Mouse (Mus musculus) liver (tissue): ENCODE data around the gene Ak9.
"Not testable (repeated sequence)": the region's sequence is repeated elsewhere in the genome, so short reads cannot be mapped to it uniquely, and the experiment has no call there.

Experiments used
- DNase-seq: peaks from one replicate; pipeline ENCODE4 v3.0.0-alpha.2; 2020; ENCODE audit warnings: mixed read lengths

Ak9 gene

DNA sequence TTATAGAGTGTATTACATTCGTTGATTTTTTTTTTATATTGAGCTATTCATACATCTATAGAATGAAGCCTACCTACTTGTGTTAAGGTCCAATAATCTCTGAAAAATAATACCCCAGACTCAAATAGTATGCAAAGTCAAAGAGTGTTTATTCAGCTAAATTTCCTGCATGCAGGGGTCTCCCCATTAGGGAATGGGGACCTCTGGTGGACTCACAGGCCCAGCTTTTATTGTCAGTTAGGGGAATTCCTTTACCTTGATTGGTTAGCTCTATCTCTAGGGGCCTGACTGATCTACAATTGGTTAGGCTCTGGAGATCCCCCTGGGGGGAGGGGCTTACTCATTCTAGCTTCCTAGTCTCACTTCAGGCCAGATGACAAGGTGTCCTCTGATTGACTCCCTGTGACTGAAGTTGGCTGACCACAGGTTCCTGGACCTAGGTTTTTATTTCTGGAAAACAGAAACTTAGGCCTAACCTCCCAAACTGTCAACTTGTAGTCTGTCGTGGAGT is 28.8 kb downstream of the Ak9 start:
- no peak for DNase-seq

DNA sequence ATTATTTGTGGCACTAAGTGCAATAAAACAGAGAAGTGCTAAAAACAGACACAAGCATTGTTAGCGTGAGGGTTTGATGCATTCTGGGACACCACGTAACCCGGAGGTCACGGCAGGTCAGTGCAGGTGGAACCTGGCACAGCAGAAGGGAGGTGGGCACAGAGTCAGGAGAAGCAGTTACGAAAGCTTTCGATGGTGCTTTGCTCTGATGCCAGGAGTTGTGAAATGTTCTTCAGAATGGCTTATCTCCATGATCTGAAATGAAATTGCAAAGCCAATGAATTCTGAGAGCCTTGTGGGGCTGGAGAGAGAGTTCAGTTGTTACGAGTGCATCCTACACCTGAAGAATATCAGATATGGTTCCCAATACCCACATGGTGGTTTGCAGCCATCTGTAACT is 37.6 kb downstream of the Ak9 start:
- no peak for DNase-seq

DNA sequence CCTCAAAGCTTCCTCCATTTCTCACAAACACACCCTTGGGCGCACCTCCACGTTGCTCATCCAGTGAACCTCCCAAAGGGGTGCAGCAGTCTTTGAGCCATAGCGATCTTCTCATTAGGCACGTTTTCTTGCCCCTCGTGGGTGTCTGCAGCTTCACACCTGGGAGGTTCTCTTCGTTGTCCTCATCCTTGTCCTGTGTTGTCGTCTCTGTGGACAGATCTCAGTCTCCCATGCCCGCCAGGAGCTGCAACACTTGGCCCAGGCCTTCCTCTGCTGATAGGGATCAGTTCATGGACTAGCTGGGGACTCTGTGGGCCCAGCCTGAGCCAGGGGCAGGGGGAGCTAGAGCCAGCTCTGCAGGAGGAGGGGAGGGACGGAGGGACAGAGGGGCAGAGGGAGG is 61.3 kb downstream of the Ak9 start:
- no peak for DNase-seq

DNA sequence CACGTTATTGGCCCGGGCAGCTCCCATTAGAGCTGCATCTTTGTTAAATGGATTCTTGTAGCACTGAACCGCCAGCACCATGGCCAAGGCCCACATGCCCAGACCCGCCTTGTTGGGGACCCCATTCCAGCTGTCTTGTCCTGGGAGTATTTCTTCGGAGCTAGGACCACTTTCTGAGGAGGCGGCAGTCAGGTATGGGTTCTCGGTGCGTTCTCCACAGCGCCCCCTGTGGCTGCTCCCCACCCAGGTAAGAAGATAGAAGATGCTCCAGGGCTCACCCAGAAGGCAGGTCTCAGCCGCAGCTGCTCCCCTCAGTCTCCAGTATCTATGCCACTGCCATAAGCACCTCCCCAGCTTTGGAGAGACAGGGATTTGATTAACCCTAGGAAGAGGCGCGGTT is 76.7 kb downstream of the Ak9 start:
- DNase-seq: no peak

DNA sequence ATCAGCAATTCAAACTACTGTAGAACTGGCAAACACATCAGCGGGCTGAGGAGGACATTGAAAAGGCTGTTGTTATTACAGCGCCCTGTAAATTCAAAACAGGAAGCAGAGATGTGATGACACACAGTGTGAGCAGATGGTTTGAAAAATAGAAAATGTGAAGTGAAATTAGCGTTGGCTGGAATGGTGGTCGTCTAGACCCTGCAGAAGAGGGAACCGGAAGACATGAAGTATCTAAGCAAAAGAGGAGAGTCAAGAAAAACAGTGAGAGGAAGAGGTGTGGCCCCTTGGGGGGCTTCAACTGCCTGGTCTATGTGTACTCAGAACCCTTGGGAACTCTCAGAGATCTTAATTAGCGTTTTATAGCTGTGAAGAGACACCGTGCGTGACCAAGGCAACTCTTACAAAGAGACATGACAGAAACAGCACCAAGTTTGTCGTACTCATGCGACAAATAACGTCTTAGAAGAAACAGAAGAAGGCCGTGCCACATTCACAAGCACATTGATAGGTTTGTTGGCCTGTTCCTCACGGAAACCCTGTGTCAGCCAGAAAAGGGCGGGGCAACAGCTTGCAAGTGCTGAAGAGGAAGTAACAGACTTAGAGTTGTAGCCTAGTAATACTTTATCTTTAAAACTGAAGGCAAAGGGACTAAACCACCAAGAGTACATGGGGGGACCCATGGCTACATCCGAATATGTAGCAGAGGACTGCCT is 81.9 kb downstream of the Ak9 start:
- DNase-seq: peak; percentile 58

DNA sequence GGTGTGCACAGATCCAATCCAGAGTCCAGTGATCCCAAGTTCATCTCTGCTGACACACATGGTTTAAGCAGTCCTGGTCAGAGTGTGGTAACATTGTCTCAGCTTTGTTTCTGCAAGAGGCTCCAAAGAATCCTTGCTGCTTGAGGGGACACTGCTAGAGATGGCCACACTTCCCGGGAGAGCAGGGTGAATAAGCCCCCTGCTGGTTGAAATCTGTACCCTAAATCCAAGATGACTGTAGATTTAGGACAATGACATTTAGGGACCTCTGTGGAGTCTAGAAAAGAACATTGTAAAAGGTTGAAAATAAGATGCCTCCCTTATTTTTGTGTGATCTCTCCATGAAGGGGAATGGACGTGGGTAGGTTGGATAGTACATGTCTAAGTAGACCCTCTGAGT is 89.8 kb downstream of the Ak9 start:
- DNase-seq: no peak

DNA sequence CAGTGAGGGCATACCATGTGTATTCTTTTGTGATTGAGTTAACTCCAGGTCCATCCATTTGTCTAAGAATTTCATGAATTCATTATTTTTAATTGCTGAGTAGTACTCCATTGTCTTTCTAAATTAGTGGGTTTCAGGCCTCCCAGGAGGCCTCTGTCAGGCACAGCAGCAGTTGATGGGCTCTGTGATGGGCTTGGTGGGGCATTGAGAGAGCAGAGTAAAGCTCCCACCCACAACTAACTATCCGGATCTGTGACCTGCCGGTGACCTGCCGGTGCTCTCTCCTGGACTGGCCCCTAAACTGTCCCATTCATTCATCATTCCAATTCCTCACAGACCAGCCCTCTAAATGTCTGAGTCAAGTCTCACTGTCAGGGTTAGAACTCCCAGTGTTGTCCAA is 97.3 kb downstream of the Ak9 start:
- DNase-seq: no peak

DNA sequence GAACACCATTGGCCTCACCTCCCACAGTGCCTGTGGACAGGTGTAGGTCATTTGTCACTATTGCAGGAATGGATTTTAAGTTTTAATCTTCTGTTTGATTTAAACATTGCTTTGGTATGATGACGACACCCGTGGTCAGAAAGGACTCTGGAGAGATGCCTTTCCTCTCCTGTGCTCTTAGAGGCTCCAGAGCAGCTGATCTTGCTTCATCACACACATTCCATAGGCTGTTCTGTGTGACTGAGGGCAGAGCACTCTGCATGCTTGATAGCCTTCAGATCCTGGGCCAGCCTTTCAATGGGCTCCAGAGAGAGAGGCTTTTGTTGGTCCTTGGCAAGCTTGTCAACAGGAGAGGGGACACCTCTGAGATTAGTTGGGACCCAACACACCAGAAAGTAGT is 99.6 kb downstream of the Ak9 start:
- no peak for DNase-seq

DNA sequence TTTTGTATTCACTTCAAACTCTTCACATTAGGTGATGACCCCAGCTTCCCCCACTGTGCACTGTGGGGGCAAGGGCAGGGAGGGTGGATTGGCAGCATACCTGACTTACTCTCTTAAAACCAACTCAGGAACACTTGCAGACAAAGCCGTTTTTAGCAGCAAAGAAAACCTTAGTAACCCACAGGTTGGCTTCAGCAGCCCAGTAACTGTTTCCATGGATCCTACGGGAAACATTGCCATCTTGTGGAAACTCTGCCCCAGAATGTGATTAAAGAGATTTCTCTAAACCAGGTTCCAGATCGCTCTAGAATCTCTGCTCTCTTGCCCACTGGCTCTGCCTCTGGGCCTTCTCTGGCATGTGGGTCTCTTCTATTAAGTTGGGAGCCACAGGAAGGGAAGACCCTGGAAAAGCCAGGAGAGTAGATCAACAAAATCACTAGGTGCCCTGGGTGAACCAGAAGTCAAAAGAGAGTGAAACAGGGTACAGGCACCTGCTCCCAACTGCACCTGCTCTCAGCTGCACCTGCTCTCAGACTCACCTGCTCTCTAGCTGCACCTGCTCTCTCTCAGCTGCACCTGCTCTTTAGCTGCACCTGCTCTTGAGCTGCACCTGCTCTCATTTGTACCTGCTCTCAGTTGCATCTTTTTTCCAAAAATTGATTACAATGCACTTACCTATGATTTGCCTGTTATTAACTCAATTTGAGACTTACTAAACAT is 100.3 kb downstream of the Ak9 start:
- DNase-seq: no peak

DNA sequence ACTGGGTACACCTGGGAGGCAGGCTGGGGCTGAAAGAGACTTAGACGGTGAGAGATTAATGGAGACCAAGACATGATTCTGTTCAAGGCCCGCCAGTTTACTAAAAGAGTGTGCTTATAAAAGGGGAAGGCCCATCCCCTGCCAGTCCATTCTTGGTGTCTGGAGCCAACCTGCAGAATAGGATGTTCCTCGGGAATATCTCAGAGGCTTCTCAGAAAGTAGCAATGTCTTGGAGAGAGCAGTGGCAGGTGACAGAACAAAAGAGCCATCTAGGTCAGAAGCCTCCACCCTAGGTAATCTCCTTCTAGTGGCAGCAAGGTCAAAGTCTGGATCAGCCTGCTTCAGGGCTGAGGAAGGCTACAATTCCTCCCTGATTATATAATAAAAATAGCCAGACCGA is 106.4 kb downstream of the Ak9 start:
- not testable (repeated sequence) for DNase-seq

DNA sequence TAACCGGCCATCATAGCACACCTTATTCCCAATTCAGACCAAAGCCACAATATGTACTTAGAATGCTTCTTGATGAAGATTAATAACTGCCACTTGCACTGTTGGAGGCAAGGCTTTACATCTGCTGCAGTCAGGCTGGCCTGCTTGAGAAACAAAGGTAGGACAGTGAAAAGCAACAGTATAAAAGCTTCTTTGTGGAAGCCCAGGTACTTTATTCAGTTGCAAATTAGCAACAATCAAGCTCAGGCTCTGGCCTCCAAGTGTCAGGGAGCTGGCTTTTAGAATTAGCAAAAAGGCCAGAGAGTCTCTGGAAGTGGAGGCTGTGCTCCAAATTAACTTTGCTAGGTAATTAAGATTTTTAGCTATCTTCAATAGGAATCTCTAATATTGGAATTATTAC is 107.0 kb downstream of the Ak9 start:
- DNase-seq: not testable (repeated sequence)

DNA sequence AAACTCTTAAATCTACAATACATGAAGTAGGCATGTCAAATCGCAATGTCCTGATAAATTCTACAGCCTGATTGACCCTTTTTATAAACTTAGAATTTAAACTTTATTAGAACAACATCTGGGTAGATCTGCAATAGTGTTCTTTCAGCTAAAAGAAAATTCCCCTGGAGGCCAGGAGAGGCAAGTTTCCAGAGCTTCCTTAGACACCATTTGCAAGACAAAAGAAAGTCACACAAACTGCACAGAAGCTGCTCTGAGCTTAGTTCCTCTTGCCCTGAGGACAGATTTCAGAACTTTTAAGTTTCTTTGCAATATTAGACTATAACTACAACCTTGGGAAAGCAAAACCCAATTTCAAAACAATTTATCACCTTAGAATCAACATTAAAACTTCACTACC is 109.7 kb downstream of the Ak9 start:
- DNase-seq: not testable (repeated sequence)

DNA sequence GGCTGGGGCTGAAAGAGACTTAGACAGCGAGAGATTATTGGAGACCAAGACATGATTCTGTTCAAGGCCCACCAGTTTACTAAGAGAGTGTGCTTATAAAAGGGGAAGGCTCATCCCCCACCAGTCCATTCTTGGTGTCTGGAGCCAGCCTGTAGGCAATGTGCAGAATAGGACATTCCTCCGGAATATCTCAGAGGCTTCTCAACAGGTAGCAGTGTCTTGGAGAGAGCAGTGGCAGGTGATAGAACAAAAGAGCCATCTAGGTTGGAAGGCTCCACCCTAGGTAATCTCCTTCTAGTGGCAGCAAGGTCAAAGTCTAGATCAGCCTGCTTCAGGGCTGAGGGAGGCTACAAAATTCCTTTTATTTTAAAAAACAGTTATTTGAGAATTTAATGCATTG is 111.6 kb downstream of the Ak9 start:
- DNase-seq: not testable (repeated sequence)

DNA sequence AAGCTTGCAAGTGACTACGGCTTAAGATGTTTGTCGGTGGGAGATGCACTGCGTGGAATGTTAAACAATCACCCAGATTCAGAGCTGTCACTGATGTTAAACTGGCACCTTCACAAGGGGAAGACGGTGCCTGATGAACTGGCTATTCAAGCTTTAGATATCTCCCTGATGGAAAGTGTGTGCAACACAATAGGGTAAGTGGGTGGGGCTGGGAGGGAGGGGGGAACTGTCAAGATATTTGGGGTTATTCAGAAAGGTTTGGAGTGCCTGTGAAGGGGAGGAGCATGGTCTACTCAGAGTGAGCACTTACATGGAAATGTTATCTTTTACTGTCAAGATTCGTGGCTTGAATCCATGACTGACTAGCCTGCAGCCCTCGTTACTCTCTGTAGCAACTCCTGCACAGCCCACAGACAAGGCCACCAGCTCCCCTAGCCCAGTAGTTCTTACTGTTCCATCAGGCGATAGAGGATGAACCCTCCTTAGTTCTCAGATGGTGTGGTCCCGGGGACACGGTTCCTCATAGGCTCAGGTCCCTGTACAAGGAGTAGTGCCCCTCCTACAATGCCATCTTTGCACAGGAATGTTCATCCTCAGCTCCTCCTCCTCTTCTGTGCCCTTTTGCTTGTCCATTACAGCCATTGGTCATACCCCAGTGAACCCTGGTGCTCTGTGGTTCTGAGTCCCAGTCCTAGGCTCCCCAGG is 116.9 kb downstream of the Ak9 start:
- DNase-seq: no peak

DNA sequence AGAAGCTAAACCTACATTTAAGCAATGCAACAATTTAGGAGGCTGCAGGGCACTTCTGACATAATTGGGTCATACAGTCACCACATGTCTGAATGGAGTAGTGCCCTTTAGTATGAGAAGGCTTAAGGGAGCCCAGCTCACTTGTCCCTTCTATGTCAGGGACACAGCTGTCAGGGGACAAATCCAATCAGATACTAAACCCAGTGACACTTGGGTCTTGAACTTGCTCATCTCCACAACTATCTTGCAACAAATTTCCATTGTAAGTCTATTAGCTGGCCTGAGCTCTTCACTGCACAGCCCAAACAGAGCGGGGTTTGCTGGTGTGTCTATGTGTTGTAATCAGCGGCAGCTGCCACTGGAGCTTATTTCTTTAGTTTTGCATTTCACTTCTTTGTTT is 119.9 kb downstream of the Ak9 start:
- no peak for DNase-seq

DNA sequence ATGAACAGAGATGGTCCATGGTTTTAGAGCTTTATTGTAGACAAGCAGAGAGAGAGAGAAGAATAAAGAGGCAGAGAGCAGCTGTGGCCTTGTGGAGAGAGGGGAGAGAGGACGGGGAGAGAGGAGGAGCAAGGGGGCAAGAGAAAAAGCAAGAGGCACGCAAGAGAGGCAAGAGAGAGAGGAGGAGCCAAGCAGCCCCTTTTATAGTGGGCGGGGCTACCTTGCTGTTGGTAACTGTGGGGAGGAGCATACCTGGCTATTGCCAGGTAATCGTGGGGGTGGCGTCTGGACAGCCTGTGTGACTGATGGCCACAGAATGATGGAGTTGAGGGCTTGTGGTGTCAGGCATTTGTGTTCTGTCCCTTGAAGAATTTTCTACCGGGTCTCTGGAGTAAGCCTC is 122.6 kb downstream of the Ak9 start:
- DNase-seq: no peak

DNA sequence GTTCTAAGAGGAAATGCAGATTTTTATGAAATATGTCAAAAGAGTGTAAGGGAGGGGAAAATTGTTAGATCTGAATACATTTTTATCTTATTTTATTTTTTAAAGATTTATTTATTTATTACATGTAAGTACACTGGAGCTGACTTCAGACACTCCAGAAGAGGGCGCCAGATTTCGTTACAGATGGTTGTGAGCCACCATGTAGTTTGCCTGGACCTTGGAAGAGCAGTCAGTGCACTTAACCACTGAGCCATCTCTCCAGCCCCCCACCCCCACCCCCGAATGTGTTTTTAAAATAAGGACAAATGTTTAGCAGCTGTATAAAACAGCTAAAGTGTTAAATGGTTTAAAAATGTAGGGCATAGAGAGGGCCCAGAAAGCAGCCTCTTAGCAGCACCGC is 130.8 kb downstream of the Ak9 start:
- peak; percentile 56 for DNase-seq

DNA sequence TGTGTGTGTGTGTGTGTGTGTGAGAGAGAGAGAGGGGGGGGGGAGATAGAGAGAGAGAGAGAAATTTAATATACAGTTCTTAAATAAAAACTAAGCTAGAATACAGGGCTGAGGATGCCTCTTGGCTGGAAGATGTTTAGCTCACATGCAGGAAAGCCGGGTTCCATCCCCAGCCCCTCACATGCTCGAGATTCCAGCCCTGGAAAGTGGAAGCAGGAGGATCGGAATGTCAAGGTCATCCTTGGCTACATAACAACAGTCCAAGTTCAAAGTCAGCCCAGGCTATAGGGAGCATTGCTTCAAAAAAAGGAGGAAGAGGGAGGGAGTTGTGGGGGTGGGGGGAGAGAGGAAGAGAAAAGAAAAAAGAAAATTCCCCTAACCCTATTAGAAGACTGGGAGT is 131.4 kb downstream of the Ak9 start:
- DNase-seq: no peak

DNA sequence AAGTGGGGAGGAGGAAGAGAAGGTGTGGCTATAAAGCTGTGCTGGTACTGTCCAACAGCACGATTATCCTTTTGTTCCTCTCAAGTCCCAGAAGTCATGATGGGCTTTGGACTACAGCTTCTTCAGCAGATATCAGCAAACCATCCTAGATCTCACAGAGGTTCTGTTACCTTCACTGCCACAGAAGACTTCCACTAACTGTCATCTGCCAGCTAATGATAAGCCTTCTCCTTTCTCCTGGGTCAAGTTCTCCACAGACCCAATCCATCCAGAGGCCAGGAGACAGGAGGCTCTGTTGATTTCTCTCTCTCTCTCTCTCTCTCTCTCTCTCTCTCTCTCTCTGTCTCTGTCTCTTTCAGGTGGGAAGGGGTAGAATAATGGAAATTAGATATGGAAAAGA is 144.4 kb downstream of the Ak9 start:
- no peak for DNase-seq

DNA sequence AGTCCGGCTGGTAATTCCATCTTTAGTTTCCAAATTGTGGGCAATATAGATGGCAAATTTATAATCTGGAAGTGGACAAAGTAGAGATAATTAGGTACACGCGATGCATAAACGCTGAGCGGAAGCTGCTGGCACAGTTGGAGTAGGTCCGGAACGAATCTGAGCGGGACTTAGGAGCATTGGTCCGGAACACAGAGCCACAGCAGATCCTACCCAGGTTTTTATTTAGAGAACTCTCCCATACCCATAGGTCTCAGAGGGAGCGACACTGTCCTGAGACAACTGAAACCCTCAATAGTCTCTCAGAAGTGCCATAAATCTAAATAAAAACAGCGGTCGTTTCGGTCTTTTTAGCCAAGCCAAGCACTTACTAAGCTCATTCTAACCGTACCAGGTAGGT is 145.9 kb downstream of the Ak9 start:
- no peak for DNase-seq

DNA sequence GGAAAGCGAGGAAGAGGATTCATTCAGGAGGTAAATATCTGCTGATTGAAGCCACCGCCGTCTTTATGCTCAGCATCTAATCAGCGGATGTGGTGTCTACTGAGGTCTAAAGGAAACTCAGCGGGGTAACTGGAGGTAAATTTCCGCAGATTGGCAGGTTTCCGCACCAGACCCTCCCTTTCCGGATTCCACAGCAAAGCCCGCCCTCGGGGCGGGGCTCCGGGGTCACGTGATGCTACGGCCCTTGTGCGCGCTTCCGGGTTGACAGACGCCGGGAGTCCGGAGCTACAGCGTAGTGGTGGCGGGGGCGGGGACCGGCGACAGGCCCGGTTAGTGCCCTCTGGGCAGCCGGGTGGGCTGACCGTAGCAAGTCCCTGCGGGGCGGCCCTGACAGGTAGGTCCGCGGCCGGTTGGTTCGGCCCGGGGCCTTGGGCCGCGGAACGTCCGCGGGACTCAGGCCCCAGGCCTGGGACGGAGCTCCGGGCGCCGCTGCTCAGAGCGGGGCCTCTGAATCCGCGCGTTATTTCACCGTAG is 146.4 kb downstream of the Ak9 start, which contains the start of gene Zbtb24:
Zbtb24 (plus strand) TSS at position 247 of the 534 bp plus-strand sequence.
- peak; percentile 97 for DNase-seq

DNA sequence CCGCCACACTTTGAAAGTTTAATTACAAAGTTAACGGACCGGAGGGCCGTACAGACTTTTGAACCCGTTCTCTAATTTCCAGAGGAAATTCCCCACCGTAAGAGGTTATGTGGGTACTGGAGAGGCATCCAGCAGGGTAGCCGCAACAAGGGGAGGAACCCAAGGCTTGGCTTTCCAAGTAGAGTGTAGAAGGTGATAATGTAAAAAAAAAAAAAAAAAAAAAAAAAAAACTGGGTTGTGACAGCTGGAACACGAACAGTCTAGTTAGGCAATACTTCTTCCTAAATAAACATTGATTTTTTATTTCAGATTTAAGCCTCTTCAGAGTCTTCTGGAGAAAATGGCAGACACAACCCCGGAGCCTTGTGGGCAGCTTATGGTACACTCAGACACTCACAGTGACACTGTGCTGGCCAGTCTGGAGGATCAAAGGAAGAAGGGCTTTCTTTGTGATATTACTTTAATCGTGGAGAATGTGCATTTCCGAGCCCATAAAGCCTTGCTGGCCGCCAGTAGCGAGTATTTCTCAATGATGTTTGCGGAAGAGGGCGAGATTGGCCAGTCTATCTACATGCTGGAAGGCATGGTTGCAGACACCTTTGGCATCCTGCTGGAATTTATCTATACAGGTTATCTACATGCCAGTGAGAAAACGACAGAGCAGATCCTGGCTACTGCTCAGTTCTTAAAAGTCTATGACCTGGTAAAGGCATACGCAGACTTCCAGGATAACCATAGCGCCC is 147.2 kb downstream of the Ak9 start:
- no peak for DNase-seq

DNA sequence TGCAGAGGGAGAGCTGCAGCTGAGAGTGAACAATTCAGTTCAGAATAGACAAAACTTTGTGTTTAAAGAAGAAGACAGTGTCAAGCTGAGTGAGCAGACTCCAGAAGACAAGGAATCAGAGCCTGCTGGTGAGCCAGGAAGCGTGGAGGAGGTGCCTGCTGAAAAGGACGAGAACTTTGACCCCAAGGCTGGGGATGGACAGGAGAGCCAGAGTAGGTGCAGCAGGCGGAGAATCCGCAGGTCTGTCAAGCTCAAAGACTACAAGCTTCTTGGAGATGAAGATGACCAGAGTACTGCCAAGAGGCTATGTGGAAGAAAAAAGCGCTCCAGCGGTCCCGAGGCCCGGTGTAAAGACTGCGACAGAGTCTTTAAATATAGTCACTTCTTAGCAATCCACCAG is 147.9 kb downstream of the Ak9 start:
- no peak for DNase-seq
